Mouse (Mus musculus): Measurements from ENCODE around the gene Preb. TPM values are rescaled to one million over a fixed set of nuclear protein-coding genes. Genes with fewer than 3 reads are reported as not detected.

Gene Preb
- polyA plus RNA-seq, 1 experiment from 2014 or later: 99.6 TPM

DNA sequence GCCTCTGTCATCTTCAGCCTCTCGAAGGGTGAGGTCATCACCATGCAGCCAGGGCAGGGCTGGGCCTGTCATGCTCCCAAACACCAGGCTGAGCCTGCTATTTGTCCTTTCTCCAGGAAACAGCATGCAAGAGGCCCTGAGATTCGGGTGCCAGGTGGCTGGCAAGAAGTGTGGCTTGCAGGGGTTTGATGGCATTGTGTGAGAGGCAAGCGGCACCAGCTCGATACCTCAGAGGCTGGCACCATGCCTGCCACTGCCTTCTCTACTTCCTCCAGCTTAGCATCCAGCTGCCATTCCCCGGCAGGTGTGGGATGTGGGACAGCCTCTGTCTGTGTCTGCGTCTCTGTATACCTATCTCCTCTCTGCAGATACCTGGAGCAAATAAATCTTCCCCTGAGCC is 29.3 kb downstream of the Preb start:
- no peak for ATAC-seq (ENCODE audit: insufficient read depth)
- no peak overlapping the region for H3K9ac ChIP-seq
- no peak overlapping the region for H3K4me3 ChIP-seq (ENCODE audit: low read depth, low read length)
- no peaks in the 10 kb centered on the region for H3K4me1 ChIP-seq (ENCODE audit: insufficient read depth)
- no peak for DNase-seq
- H3K9me3 ChIP-seq (ENCODE audit: low read depth, low read length): no peaks in the 10 kb centered on the region
- H3K4me2 ChIP-seq: no peak overlapping the region
- H3K27ac ChIP-seq (ENCODE audit: low read depth): no peak overlapping the region
- no peaks in the 10 kb centered on the region for H3K36me3 ChIP-seq (ENCODE audit: insufficient read depth)
- WGBS: 76% methylated on average over 6 of the region's 6 CpGs
- no peaks in the 10 kb centered on the region for H3K27me3 ChIP-seq (ENCODE audit: insufficient read depth, low read length)
- no peak for TF ChIP-seq CTCF (IDR thresholded peaks at IDR 0.05; ENCODE audit: low read depth)

DNA sequence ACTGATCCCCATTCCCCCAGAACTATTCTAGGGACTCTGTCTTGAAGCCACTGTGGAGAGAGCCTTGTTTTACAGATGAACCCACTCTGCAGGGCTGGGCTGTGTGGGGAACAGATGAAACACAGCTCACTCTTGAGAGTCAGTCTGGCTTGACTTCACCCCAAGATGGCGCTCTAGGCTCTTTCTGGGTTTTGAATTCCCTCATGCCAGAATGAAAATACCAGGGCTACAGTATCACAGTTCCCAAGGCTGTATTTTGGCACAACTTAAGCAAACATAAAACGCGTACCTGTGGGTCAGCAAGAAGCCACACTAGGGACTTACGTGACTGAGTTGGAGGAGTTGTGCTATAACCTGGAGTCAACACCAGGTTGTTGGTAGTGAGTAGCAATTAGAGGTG is 30.0 kb downstream of the Preb start:
- no peaks in the 10 kb centered on the region for H3K9me3 ChIP-seq (ENCODE audit: low read depth, low read length)
- peak; percentile 88 for DNase-seq
- H3K27ac ChIP-seq (ENCODE audit: low read depth): no peak overlapping the region
- no peaks in the 10 kb centered on the region for H3K27me3 ChIP-seq (ENCODE audit: insufficient read depth, low read length)
- 34% methylated on average over 4 of the region's 4 CpGs for WGBS
- TF ChIP-seq CTCF (IDR thresholded peaks at IDR 0.05; ENCODE audit: low read depth): peak; percentile 73
- no peak overlapping the region for H3K4me2 ChIP-seq
- H3K4me3 ChIP-seq (ENCODE audit: low read depth, low read length): no peak overlapping the region
- H3K9ac ChIP-seq: no peak overlapping the region
- no peaks in the 10 kb centered on the region for H3K36me3 ChIP-seq (ENCODE audit: insufficient read depth)
- no peaks in the 10 kb centered on the region for H3K4me1 ChIP-seq (ENCODE audit: insufficient read depth)
- no peak for ATAC-seq (ENCODE audit: insufficient read depth)

DNA sequence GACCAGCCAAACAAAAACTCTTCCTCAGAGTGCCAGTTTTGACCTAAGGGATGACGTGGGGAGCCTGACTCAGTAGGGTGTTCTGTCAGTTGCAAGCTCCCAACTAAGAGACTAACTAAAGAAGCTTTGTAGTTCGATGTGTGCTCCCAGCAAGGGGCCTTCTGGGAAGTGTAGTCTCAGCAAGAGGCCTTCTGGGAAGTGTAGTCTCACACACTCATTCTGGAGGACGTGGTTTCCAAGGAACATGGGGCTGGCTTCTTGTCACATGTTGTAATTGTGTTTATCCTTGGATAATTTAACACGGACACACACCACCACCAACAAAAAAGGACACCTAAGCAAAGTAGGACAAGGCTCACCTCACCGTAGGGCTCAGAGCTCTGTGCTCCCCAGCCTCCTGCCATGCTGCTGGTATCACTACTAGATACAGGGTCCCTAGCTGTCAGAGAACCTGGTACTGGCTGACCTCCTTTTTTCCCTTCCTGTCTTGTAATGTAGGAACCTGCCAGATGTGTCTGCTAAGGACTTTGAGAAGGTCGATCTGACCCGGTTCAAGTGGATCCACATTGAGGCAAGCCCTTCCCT is 32.1 kb downstream of the Preb start:
- Histone ChIP-seq H3K4me3 (ENCODE audit: low read depth, low read length) (no peak overlapping the region), H3K9ac (no peak overlapping the region), H3K36me3 (ENCODE audit: insufficient read depth) (no peaks in the 10 kb centered on the region), H3K27me3 (ENCODE audit: insufficient read depth, low read length) (no peaks in the 10 kb centered on the region), H3K4me2 (peak overlapping the region; percentile 42), H3K9me3 (ENCODE audit: low read depth, low read length) (no peaks in the 10 kb centered on the region), H3K27ac (ENCODE audit: low read depth) (no peak overlapping the region), H3K4me1 (ENCODE audit: insufficient read depth) (no peaks in the 10 kb centered on the region)
- 39% methylated on average over 7 of the region's 7 CpGs for WGBS
- peak; percentile 64 for DNase-seq
- TF ChIP-seq CTCF (IDR thresholded peaks at IDR 0.05; ENCODE audit: low read depth): no peak
- ATAC-seq (ENCODE audit: insufficient read depth): peak; percentile 39; the same call in 1 of the 2 replicates

DNA sequence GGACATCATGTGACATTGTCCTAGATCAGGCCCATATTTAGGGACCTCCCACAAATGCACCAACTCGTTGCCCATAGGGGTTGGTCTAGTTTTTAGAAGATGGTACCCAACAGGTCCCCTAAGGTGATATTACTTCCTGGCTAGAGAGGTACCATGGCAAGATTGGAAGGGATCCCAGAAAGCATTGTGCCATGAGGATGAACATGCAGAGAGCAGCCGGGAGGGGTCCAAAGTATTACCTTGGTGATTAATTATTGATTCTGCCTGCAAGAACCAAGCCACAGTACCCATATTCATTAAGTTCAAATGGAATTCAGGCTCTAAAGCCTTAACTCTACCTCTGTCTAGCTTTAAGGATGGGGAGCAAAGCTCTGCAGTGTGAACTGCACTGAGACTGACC is 34.1 kb downstream of the Preb start:
- DNase-seq (no peak), ATAC-seq (ENCODE audit: insufficient read depth) (no peak)
- Histone ChIP-seq H3K4me1 (ENCODE audit: insufficient read depth) (0 out of 2 replicates have a peak, but pooled peaks cover 6% of the 10 kb centered on the region), H3K9me3 (ENCODE audit: low read depth, low read length) (no peaks in the 10 kb centered on the region), H3K27me3 (ENCODE audit: insufficient read depth, low read length) (no peaks in the 10 kb centered on the region), H3K4me2 (no peak overlapping the region), H3K36me3 (ENCODE audit: insufficient read depth) (no peaks in the 10 kb centered on the region; the same call in 1 of the 2 replicates), H3K9ac (no peak overlapping the region), H3K27ac (ENCODE audit: low read depth) (no peak overlapping the region), H3K4me3 (ENCODE audit: low read depth, low read length) (no peak overlapping the region)
- no peak for TF ChIP-seq CTCF (IDR thresholded peaks at IDR 0.05; ENCODE audit: low read depth)
- WGBS: 77% methylated on average over 2 of the region's 2 CpGs

DNA sequence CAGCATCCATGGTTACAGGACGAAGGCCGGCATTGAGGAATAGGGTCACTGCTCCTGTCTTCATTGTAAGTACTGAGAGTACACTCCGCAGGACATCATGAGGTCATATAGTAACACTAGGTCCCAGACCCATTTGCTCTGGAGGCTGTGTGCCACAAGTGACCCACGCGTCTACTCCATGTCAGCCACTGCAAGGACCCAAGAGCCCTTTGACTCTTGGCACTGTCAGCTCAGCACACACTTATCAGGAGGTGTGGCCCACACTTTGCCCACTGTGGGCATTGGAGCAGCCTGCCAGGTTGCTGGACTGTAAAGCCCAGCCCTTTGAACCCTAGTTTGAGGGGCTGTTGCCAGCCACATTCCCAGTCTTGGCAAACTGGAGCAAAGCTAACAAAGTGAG is 34.9 kb downstream of the Preb start:
- no peak overlapping the region for H3K27ac ChIP-seq (ENCODE audit: low read depth)
- WGBS: 82% methylated on average over 5 of the region's 5 CpGs
- no peak overlapping the region for H3K4me3 ChIP-seq (ENCODE audit: low read depth, low read length)
- no peak overlapping the region for H3K9ac ChIP-seq
- H3K4me1 ChIP-seq (ENCODE audit: insufficient read depth): 0 out of 2 replicates have a peak, but pooled peaks cover 6% of the 10 kb centered on the region
- DNase-seq: no peak
- no peak overlapping the region for H3K4me2 ChIP-seq
- TF ChIP-seq CTCF (IDR thresholded peaks at IDR 0.05; ENCODE audit: low read depth): no peak
- H3K9me3 ChIP-seq (ENCODE audit: low read depth, low read length): no peaks in the 10 kb centered on the region
- H3K36me3 ChIP-seq (ENCODE audit: insufficient read depth): peaks cover 8% of the 10 kb centered on the region
- no peaks in the 10 kb centered on the region for H3K27me3 ChIP-seq (ENCODE audit: insufficient read depth, low read length)
- ATAC-seq (ENCODE audit: insufficient read depth): no peak

DNA sequence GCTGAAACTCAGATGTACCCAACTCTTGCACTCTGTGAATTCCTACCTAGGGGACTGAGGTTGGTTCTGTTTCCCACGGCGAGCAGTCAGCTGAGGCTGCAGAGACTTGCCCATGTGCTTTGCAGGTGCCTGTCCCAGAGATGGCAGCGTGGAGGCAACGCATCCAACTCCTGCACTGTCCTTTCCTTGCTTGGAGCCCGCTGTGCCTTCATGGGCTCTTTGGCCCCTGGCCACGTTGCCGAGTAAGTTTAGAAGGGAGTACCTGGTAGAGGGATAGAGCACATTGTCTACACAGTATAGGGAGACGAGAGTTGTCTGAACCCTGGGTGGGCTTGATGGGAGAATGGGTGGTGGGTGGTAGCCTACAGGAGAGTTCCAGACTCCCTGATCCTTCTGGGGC is 35.5 kb downstream of the Preb start:
- Histone ChIP-seq H3K27me3 (ENCODE audit: insufficient read depth, low read length) (no peaks in the 10 kb centered on the region), H3K4me3 (ENCODE audit: low read depth, low read length) (no peak overlapping the region), H3K36me3 (ENCODE audit: insufficient read depth) (peaks cover 14% of the 10 kb centered on the region), H3K9ac (no peak overlapping the region), H3K4me1 (ENCODE audit: insufficient read depth) (0 out of 2 replicates have a peak, but pooled peaks cover 6% of the 10 kb centered on the region), H3K27ac (ENCODE audit: low read depth) (no peak overlapping the region), H3K4me2 (no peak overlapping the region), H3K9me3 (ENCODE audit: low read depth, low read length) (no peaks in the 10 kb centered on the region)
- ATAC-seq (ENCODE audit: insufficient read depth) (no peak), DNase-seq (no peak)
- no peak for TF ChIP-seq CTCF (IDR thresholded peaks at IDR 0.05; ENCODE audit: low read depth)
- WGBS: 76% methylated on average over 8 of the region's 8 CpGs

DNA sequence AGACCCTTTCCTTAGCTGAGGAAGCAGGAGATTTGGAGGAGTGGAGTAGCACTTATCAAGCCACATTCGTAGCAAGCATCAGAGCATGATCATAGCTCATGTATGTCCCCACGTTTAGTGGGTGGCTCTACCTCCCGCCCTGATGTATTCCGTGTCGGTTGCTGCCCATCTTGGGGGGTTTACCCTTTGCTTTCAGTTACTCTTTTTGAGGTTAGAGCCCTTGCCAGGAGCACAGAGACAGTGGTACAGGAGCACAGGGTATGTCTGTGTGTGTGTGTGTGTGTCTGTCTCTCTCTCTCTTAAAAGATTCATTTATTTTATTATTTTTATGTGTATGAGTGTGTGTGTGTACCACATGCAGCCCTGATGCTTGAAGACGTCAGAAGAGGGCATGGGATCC is 37.0 kb downstream of the Preb start:
- Histone ChIP-seq H3K9ac (no peak overlapping the region), H3K27me3 (ENCODE audit: insufficient read depth, low read length) (no peaks in the 10 kb centered on the region), H3K9me3 (ENCODE audit: low read depth, low read length) (no peaks in the 10 kb centered on the region), H3K36me3 (ENCODE audit: insufficient read depth) (peaks cover 27% of the 10 kb centered on the region), H3K4me1 (ENCODE audit: insufficient read depth) (0 out of 2 replicates have a peak, but pooled peaks cover 6% of the 10 kb centered on the region), H3K4me2 (no peak overlapping the region), H3K27ac (ENCODE audit: low read depth) (no peak overlapping the region), H3K4me3 (ENCODE audit: low read depth, low read length) (no peak overlapping the region)
- no peak for TF ChIP-seq CTCF (IDR thresholded peaks at IDR 0.05; ENCODE audit: low read depth)
- no peak for ATAC-seq (ENCODE audit: insufficient read depth)
- no peak for DNase-seq
- 61% methylated on average over 6 of the region's 6 CpGs for WGBS

All from lung, embryonic 14.5 days (tissue).